Mouse (Mus musculus) liver, embryonic 14.5 days (tissue): ENCODE data around the gene Lrrfip2. TPM values are rescaled to one million over a fixed set of nuclear protein-coding genes. Genes with fewer than 3 reads are reported as not detected.

Source experiments
- ATAC-seq: fragments of 200-750 bp; cut with Nextera tagmentation; 2 replicates; pipeline ENCODE4 v1.8.0; 2017; ENCODE audit warnings: moderate number of reproducible peaks, mild to moderate bottlenecking, moderate library complexity; ENCODE audit not compliant: insufficient read depth
- DNase-seq, 3 experiments: peaks; one replicate each; pipeline ENCODE4 v3.0.0-alpha.2; 2012 to 2013; ENCODE audit warnings: low read depth in 3 of 3, low spot score in 3 of 3
- H3K27ac ChIP-seq: fragments of 300-500 bp; sonication (generic); 2 replicates; pipeline ENCODE4 v1.5.1; 2014; ENCODE audit warnings: moderate library complexity, mild to moderate bottlenecking, control low read depth, inconsistent platforms
- H3K27me3 ChIP-seq: fragments of 300-500 bp; sonication (generic); 2 replicates; pipeline ENCODE4 v1.6.1; 2014; ENCODE audit warnings: mild to moderate bottlenecking, low read length, moderate library complexity; ENCODE audit not compliant: control insufficient read depth, insufficient read depth
- H3K36me3 ChIP-seq: fragments of 300-500 bp; sonication (generic); replicated peaks from 2 replicates; pipeline ENCODE4 v1.6.1; 2014; ENCODE audit warnings: low read depth; ENCODE audit not compliant: control insufficient read depth, insufficient read depth
- H3K4me1 ChIP-seq, 2 experiments: fragments of 200-500 bp in 1 of 2; fragments of 300-500 bp in 1 of 2; sonication (generic) in 1 of 2; replicated peaks; 2 replicates each; pipeline ENCODE4 v1.6.1; 2012 to 2014; ENCODE audit warnings: antibody characterized with exemption in 1 of 2, inconsistent platforms in 1 of 2, low read length in 1 of 2; ENCODE audit not compliant: control insufficient read depth in 2 of 2, insufficient read depth in 2 of 2
- H3K4me2 ChIP-seq: fragments of 300-500 bp; sonication (generic); 2 replicates; pipeline ENCODE4 v1.6.1; 2014; ENCODE audit warnings: low read depth, mild to moderate bottlenecking, control low read depth, moderate library complexity
- H3K4me3 ChIP-seq, 2 experiments: fragments of 200-500 bp in 1 of 2; fragments of 300-500 bp in 1 of 2; sonication (generic) in 1 of 2; 2 replicates each; pipeline ENCODE4 v1.5.1; 2012 to 2014; ENCODE audit warnings: low read depth in 2 of 2, low read length in 2 of 2, mild to moderate bottlenecking in 2 of 2, control low read depth in 1 of 2, inconsistent platforms in 1 of 2, moderate library complexity in 1 of 2; ENCODE audit not compliant: insufficient read depth in 1 of 2
- H3K9ac ChIP-seq: fragments of 300-500 bp; sonication (generic); replicated peaks from 2 replicates; pipeline ENCODE4 v1.6.1; 2014; ENCODE audit warnings: mild to moderate bottlenecking, control low read depth, moderate library complexity
- H3K9me3 ChIP-seq: fragments of 300-500 bp; sonication (generic); 2 replicates; pipeline ENCODE4 v1.6.1; 2016; ENCODE audit warnings: low read length, mixed read lengths; ENCODE audit not compliant: control insufficient read depth
- CTCF ChIP-seq: IDR thresholded peaks from 2 replicates; pipeline ENCODE4 v1.5.1; 2016; ENCODE audit warnings: antibody characterized with exemption, low read depth, control low read depth
- EP300 ChIP-seq: IDR thresholded peaks from 2 replicates; pipeline ENCODE4 v1.6.1; 2016; ENCODE audit warnings: antibody characterized with exemption, low read depth
- WGBS: fragments of 180-500 bp; shearing (Covaris S2); extraction: QIAGEN DNeasy Blood & Tissue Kit; methylation state at CpG from one replicate; pipeline ENCODE4 v1.1.7; 2014; ENCODE audit not compliant: insufficient replicate concordance; 5-methylcytosine and 5-hydroxymethylcytosine counted together
- polyA plus RNA-seq, 2 experiments: library from polyadenylated mRNA; depleted of rRNA in 1 of 2; stranded (reverse) in 1 of 2; unstranded in 1 of 2; fragments of >200 nt; fragmentation: Nextera tagmentation in 1 of 2; extraction: Ambion mirVana in 1 of 2; gene quantifications; 2 replicates each; pipeline versions ENCODE4 v1.2.1 to v1.2.3; 2012 to 2014

Lrrfip2 gene
- polyA plus RNA-seq, 2 experiments, result 13.6 to 15.0 TPM

DNA sequence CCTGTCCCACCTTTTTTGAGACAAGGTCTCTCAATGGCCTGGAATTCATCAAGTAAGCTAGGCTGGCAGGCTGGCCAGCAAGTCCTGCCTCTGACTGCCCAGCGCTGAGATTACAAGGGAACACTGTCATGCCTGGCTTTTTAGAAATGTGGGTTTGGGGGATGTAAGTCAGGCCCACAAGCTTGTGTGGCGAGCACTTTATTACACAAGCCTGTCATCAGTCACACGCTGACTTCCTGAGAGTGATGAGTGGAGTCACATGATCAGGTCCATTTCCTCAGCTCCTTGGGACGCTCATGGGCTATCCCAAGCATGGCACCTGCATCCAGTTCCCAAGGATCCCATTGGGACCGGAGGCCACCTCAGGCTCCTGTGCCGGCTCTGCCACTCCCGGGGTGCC is 21.7 kb upstream of the Lrrfip2 start:
- Histone ChIP-seq H3K36me3 (no peaks in the 10 kb centered on the region), H3K9ac (no peak overlapping the region), H3K27ac (no peak overlapping the region), H3K4me3 (no peak overlapping the region), H3K4me2 (no peak overlapping the region), H3K9me3 (no peaks in the 10 kb centered on the region), H3K4me1 (no peaks in the 10 kb centered on the region), H3K27me3 (no peaks in the 10 kb centered on the region)
- TF ChIP-seq EP300 (no peak), CTCF (no peak)
- WGBS, result 48% methylated on average over 7 of the region's 7 CpGs
- no peak for DNase-seq
- ATAC-seq, result no peak

DNA sequence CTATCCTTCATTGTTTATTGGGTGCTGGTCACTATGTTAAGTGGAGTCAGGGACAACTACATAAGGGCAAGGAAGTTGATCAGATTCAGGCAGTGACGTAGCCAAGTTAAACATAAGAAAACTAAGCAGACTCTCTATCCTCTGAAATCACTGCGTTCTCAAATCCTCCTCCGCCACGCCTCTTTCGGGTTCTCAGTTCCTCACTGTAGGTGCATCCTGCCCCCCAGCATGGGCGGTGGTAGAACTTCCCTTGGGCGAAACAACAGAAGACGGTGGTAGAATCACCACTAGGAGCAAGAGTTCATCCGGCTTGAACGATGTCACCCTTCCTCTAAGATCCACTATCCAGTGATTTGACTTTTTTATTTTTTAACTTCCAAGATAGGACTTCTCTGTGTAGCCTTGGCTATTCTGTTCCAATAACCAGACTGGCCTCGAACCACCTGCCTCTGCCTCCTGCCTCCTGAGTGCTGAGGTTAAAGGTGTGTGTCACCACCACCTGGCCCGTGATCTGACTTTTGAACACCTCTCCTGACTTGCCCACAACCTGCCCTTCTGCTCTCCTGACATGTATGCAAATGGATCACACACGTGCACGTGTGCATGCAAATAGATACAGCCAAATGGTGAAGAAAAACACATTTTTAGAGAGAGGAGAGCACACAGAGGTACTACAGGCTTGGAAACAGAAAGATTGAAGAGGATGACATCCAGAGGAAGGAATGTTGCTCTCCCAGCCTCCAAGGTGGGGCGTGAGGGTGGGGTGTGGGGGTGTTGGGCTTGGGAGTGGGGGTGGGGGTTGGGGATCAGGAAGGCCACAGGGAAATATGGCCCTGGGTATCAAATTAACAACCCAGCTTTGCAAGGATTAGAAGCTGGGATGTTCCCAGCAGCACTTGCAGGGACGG is 20.7 kb upstream of the Lrrfip2 start:
- no peak for ATAC-seq
- 68% methylated on average over 16 of the region's 16 CpGs for WGBS
- H3K4me2 ChIP-seq, result no peak overlapping the region

DNA sequence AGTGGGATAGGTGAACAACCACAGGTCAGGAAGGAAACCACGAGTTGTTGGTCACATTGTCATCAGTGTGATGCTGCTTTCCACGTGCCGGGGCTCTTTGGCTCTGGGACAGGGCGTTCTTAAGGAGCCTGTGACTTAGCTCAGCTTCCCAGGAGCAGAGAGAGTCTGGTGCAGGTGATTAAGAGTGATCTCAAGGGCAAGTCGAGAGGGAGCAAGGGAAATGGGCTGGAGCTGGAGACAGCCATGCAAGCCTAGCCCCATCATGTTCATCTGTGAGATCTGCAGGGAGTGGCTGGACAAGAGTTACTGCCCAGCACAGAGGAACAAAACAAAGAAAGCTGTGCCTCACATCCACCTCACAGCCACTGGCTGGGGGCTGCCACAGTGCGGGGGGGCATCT is 19.8 kb upstream of the Lrrfip2 start:
- no peak overlapping the region for H3K4me3 ChIP-seq
- no peaks in the 10 kb centered on the region for H3K27me3 ChIP-seq
- H3K4me2 ChIP-seq, result no peak overlapping the region
- DNase-seq (no peak), ATAC-seq (no peak)
- no peaks in the 10 kb centered on the region for H3K9me3 ChIP-seq
- WGBS, result 39% methylated on average over 6 of the region's 6 CpGs
- TF ChIP-seq EP300 (no peak), CTCF (no peak)
- no peak overlapping the region for H3K27ac ChIP-seq
- no peaks in the 10 kb centered on the region for H3K36me3 ChIP-seq
- H3K9ac ChIP-seq, result no peak overlapping the region
- H3K4me1 ChIP-seq, result no peaks in the 10 kb centered on the region

More for the DNA sequence above, 20.7 kb upstream of the Lrrfip2 start:
- H3K27me3 ChIP-seq, result no peaks in the 10 kb centered on the region
- H3K36me3 ChIP-seq, result no peaks in the 10 kb centered on the region
- DNase-seq, result no peak
- no peak for TF ChIP-seq EP300
- no peak for TF ChIP-seq CTCF
- no peaks in the 10 kb centered on the region for H3K4me1 ChIP-seq
- H3K4me3 ChIP-seq, result no peak overlapping the region
- no peak overlapping the region for H3K27ac ChIP-seq
- no peak overlapping the region for H3K9ac ChIP-seq
- H3K9me3 ChIP-seq, result no peaks in the 10 kb centered on the region

DNA sequence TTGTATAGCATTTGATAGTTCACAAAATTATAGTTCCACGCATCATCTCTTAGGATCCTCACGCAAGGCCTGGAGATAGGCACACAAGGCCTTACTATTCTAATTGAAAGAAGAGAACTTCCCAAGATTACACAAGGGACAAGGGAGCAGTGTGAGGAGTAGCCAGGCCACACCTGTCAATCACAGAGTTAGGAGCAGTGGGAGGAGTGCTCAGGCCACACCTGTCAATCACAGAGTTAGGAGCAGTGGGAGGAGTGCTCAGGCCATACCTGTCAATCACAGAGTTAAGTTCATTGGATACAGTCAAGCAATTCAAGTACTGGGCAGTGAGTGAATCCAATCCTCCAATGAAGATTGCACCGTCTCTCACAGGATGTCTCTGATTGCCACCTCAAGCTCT is 17.0 kb upstream of the Lrrfip2 start:
- H3K9me3 ChIP-seq, result no peaks in the 10 kb centered on the region
- no peak overlapping the region for H3K4me3 ChIP-seq
- no peaks in the 10 kb centered on the region for H3K27me3 ChIP-seq
- DNase-seq (no peak), ATAC-seq (no peak)
- no peak overlapping the region for H3K4me2 ChIP-seq
- H3K36me3 ChIP-seq, result no peaks in the 10 kb centered on the region
- TF ChIP-seq CTCF, result no peak
- no peak for TF ChIP-seq EP300
- no peaks in the 10 kb centered on the region for H3K4me1 ChIP-seq
- no peak overlapping the region for H3K9ac ChIP-seq
- WGBS, result 84% methylated on average over 3 of the region's 3 CpGs
- no peak overlapping the region for H3K27ac ChIP-seq

DNA sequence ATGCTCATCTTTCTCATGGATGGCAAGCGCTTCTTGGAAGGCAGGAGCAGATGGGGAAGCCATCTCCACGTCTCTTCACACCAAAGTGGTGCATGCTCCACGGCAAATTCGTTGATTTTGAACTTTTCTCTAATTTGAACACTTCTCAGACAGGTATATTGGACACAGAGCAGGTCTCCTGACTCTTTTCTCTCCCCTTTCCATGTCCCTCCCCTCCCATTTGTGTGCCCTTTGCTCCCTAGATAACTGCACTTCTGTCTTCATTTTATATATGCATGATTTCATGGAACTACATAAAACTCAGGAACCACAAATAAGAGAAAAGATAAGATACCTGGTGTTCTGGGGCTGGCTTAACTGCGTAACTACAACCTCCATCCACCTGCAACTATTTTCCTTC is 14.1 kb upstream of the Lrrfip2 start:
- DNase-seq (no peak), ATAC-seq (no peak)
- Histone ChIP-seq H3K4me3 (no peak overlapping the region), H3K4me1 (no peaks in the 10 kb centered on the region), H3K27ac (no peak overlapping the region), H3K27me3 (no peaks in the 10 kb centered on the region), H3K9me3 (no peaks in the 10 kb centered on the region), H3K36me3 (no peaks in the 10 kb centered on the region), H3K4me2 (no peak overlapping the region), H3K9ac (no peak overlapping the region)
- 60% methylated on average over 5 of the region's 5 CpGs for WGBS
- TF ChIP-seq CTCF (no peak), EP300 (no peak)
